Mouse (Mus musculus) lung, postnatal 36 days (tissue): ENCODE results near the gene Retreg1.

Experiments
- DNase-seq: peaks from one replicate; pipeline ENCODE4 v3.0.0; 2022; ENCODE audit warnings: mixed read lengths

Gene Retreg1

DNA sequence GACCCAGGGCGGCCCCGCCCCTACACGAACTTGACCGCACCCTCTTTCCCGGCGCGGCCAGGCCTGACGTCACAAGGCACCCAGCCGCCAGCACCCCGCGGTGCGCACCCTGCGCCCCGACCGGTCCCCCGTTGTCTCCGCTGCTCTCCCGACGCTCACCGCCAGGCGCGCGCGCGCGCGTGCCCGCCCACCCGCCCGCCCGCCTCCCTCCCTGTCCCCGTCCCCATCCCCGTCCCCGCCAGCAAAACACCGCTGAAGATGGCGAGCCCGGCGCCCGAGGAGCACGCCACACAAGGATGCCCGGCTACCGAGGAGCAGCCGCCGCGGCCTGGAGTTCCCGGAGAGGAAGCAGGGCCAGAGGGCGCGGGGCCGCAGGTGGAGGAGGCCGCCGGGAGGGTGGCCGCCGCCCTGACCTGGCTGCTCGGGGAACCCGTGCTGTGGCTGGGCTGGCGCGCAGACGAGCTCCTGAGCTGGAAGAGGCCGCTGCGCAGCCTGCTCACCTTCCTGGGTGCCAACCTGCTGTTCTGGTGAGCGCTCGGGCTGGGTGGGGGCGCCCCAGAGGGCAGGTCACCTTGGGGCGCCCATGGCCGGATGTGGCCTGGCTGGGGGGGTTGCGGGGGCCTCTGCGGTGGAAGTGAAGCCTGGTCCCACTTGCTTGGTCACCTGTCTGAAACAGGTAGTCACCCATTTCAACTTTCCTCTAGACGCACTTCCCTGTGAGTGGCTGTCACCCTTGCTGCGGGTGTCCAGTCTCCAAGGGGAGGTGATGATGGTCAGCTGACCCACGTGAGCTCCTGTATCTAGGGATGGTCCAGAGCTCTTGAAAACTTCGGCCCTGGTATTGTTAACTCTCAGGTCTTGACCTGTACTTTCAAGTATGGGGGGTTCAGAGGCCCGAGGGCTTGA, at the start of gene Retreg1:
Gene Retreg1, plus strand, starts transcription at position 95 of the 906 bp plus-strand sequence.
- DNase-seq: peak; percentile 91

DNA sequence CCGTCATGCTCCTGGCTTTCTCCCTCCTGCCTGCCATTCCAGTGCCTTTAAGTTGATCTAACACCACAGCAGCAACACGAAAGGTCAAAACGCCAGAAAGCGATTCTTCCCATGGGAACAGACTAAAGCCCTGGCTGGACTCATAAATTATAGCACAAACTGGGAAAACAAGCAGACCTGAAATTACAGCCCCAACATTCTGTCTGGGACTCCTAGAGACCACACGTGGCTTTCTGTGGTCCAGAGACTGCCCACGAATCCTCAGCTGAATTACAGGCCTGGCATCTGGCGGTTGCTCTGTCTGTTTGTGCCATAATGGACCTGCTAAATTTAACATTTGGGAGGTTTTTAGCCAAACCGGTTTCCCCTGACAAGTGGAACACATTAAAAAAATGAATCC, 48.9 kb upstream of the Retreg1 start:
- DNase-seq: no peak

DNA sequence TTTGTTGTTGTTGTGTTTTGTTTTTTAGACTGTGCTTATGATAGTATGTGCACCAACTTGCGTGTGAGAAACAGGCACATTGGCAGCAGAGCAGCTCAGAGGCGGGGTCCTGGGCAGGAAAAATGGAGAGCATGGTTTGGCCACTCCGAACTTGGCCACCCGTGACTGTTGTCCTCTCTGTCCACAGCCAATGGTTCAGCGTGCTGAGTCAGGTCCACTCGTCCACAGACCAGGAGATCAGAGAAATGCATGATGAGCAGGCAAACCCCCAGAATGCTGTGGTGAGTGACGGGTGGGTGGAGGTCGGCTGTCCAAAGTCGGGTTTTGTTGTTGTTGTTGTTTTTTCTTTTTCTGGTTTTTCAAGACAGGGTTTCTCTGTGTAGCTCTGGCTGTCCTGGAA, 47.5 kb upstream of the Retreg1 start:
- DNase-seq: no peak

DNA sequence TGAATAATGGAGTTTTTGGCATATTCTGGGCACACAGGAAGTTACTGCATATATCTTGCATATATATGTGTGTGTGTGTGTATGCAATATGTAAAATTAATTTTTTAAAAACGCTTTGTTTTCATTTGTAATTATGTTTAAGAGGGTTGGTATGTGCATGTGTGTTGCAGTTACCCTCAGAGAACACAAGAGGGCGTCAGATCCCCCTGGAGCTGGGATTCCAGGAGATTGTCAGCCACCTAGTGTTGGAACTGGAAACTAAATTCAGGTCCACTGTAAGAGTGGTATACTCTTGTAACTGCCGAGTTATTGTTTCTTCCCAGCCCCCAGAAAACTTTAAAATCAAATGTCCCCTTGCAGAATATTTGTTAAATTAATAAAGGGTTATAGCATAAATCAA, 46.6 kb upstream of the Retreg1 start:
- peak; percentile 59 for DNase-seq

DNA sequence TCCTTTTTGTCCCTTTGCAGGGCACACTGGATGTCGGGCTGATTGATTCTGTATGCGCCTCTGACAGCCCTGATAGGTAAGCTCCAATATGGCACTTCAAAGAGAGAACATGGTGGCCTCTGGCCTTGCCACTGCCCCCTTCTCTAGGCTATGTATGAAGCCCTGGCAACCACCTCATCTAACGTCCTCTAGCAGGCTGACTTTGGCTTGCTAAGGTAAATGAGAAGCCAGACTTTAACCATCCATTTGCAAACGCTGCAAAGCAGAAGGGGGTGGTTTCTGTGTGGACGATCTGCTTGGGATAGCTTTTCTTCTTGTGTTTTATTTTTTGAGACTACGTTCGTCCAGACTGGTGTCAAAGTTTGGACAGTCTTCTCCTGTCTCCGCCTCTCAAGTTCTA, 45.8 kb upstream of the Retreg1 start:
- DNase-seq: no peak

DNA sequence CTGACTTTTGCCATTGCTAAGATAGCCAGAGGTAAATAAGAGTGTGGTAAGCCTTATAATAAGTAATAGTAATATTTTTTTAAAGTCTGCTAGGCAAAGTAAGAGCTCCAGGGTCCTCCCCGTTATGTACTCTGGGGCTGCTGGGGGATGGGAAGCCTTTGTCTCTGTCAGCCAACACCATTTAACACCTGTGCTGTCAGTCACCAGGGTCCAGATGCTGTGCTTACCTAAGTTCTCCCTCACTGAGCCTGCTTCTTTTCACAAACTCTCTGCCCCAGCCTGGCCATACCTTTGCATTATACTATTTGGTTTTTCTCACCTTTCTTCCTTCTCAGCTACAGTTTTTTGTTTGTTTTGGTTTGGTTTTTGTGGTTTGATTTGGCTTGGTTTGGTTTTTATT, 45.1 kb upstream of the Retreg1 start:
- DNase-seq: no peak

DNA sequence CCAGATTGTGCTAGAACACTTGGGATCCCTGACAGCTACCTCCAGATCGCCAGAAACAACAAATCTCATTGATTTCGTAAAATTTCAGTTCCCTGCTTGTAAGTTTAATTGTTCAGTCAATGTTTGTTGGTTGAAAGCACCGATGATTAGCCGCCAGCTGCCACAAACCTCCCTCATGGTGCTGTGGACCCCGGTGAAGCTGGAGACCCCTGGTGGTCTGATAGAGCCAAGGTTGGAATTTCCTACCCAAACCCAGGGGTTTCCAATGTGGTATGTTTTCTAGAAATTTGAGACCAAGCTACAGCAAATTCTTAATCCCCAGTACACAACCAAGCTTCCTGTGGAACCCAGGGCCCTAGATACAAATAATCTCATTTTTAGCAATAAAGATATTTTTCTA, 41.3 kb upstream of the Retreg1 start:
- DNase-seq: no peak

DNA sequence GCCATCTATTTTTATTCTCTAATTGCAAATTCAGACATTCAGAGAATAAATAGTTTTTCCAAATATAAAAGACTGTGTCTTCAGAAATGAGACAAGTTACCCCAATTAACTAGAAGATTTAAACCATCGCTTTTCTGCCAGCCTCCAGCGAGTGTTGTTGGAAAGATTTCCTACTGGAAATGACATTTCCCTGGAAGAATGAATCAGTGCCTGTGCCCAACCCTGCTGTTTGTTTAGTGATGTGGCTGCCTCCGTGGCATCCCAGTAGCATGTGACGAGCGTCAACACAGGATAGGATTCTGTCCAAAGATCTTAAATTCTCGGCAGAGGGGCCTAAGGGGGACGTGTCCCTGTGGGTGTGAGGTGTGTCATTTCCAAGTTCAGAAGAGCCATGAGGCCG, 40.8 kb upstream of the Retreg1 start:
- DNase-seq: no peak

DNA sequence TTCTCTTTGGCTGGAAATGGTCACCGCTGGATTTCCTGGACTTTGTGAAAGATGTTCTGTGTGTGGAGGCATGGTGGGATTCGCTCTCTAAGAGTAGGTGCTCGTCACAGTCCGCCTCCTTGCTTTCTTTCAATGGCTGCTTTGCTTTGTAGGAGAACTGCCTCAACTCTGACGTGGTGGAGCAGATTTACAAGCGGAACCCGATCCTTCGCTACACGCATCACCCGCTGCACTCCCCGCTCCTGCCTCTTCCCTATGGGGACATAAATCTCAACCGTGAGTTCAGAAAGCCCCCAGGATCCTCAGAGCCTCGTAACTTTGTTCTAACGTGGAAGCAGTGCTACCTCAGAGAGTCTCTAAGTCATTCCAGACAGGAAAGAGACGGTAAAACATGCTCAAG, 39.9 kb upstream of the Retreg1 start:
- no peak for DNase-seq

DNA sequence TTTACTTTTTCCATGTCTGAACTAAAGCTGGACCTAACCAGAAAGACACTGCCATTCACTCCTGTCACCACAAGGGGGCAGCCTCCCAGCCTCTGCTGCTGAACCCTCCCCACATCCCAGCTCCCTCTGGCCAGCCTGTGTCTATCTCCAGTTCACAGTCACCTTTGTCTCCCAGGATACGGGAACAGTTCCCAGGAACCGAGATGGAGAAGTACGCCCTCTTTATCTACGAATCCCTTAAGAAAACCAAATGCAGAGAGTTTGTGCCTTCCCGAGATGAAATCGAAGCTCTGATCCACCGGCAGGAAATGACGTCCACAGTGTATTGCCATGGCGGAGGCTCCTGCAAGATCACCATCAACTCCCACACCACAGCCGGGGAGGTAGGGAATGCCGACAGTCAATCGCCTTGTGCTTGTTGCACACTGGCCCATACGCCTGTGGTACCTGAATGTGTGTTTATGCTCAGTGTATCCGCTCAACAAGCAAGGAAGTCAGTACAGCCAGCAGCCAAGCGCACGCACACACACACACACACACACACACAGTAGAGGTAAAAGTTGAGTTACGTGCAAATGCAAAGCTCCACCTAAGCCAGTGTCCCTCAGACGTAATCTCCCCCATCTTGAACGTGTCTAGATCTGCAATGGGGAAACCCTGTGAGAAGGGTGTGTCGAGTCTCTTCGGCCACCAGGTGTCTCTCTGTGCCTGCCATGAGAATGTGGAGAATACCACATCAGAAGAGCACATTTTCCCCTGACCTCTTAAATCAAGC, 37.5 kb upstream of the Retreg1 start:
- DNase-seq: peak; percentile 82

DNA sequence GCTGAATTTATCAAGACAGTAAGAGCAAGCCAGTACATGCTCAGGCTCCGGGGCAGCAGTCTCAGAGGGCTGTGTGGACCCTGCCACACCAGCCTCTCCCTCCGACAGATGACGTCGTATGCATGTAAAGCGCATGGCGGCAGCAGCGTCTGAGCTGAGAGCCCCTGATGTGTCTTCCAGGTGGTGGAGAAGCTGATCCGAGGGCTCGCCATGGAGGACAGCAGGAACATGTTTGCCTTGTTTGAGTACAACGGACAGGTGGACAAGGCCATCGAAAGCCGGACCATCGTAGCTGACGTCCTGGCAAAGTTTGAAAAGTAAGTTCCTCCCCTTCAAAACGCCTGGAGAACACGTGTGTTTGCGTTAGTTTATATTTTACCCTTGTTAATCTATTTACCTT, 36.6 kb upstream of the Retreg1 start:
- DNase-seq: no peak

DNA sequence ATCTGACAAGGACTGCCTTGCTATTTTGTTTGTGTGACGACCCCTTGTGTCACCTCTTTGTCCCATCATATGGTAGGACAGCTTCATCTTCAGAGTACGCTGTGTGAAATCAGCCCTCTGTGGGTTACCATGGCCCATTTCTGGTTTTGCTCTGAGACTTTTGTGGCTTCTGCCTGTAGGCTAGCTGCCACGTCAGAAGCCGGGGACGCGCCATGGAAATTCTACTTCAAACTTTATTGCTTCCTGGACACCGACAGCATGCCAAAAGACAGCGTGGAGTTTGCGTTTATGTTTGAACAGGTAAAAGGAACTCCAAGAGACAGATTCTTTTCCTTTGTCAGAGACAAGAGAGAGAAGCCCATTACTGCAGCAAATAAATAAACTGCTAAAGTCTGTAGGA, 36.1 kb upstream of the Retreg1 start:
- DNase-seq: no peak

DNA sequence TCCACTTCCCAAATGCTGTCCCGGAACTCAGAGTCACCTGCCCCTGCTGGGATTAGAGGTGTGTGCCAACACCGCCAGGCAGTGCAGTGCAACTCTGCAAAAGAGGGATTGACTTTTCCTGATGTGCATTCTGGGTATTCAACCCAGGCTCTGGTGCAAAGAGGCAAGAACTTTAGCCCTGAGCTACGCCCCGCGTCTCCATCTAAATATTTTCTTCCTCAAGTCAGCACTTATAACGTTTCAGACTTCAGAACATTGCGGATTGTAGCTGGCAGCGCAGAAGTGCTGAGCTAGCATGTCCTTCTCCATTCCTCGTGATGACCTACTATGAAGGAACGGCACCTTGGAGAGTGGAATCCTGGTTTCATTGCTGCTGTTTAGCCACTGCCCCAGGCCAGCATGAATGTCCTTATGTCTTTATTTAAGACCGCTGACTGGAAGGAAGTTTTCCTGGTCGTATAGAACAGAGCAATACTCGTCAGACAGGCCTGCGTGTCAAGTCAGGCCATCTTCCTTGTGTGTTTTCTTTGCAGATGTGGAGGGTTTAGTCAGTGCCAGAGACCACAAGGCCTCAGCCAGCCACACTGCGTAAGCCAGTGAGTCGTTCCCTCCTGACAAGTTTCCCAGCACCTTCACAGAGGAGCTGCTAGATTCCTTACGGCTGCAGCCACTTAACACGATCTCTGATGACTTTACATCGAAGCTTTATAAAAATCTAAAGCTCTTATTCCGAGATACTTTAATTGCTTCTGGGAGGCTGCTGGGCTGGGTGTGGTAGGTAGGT, 34.1 kb upstream of the Retreg1 start:
- DNase-seq: no peak

DNA sequence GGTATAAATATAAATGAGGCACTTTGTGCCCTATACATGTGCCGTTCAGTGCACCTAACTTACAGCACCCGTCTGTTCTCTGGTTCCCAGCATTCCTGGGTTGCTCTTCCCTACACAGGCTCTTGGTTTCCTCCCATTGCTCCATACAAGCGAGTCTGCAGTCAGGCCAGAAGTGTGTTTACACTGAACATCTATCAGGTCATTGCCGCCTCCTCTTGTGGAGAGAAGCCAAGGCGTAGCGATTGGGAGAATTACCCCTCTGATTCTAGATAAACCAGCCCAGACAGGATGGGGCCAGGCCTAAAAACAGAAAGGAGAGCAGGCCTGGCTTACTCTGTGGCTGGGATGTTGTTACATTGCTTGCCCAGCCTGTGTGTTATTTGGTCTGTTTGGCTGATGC, 33.3 kb upstream of the Retreg1 start:
- DNase-seq: peak; percentile 44

DNA sequence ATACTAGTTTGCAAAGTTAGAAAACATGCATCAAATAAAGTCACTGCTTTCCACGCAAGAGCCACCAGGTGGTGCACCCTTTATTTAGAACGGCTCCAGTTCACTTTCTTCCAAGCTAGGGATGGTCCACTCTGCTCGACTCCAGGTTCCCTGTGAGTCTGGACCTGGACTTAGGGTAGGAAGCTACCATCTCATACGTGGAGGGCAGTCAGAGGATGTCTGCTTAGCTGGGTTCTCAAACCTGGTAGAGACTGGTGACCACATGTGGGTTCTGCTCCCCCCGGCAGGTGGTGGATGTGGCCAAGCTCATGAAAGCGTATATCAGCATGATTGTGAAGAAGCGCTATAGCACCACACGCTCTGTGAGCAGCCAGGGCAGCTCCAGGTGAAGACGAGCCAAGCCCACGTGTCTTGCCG, 31.1 kb upstream of the Retreg1 start:
- DNase-seq: peak; percentile 38

DNA sequence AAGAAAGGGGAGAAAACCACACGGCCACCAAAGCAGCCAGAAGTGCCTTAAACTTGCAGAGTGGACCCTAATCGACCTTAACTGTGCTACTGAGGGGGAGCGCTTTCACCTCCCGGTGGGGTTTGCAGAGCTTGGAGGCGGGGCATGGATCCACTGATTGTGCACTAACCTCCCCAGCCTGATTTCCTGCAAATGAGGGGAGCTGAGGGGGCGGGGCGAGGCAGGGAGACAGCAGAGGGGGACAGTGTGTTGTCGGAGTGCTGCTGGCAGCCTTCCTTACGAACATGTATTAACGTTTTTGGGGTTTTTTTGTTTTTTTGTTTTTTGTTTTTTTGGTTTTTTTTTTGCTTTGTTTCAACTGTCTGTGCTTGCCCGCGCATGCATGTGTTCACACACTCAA, 30.5 kb upstream of the Retreg1 start:
- no peak for DNase-seq

DNA sequence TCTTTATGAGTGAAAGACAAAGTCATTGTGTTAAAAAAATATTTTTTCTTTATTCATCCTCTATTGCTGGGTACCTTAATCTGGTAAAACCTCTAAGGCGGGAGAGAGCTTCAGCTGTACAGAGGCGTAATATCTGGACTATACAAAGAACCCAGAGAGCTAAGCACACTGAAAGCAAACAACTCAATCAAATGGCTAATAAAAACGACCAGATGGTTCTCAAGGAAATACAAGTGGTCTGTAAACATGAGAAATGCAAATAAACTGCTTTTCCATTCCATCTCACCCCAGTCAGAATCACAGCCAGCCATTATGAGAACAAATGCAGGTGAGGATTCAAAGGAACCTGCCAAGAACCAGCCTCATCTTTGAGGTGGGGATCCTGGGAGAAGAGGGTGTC, 28.4 kb upstream of the Retreg1 start:
- DNase-seq: no peak

DNA sequence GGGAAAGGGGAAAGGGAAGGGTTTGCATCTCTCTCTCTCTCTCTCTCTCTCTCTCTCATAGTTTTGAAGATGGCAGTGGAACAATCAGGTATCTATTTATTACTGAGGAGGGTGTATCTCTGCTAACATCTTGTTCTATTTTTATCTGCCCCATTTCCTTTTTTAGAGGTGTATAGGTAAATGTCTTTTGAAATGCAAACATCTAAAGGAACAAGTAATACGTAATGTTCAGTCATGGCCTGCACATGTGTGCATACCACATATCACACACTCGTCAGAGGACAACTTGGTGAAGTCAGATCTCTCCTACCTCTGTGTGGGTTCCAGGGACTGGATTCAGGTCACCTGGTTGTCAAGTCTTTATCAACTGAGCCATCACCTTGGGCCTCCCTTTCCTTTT, 25.8 kb upstream of the Retreg1 start:
- no peak for DNase-seq

DNA sequence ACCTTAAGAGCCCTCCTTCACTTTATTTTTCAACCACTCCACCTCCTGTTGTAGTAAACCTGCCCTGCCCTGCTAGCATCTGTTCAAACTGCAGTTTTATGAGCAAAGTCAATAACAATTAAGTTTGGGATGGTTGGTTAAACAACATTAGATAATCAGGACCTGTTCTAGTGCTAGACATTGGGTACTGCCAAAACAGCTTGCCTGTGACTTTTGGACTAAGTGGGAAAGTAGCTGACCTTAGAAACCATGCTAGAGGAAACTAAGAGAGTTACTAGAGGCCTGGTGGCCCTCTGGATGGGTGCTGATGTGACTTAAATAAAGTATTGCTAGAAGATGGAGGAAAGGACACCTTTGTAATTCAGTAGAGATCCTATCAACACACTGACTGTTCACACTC, 21.0 kb upstream of the Retreg1 start:
- DNase-seq: no peak

DNA sequence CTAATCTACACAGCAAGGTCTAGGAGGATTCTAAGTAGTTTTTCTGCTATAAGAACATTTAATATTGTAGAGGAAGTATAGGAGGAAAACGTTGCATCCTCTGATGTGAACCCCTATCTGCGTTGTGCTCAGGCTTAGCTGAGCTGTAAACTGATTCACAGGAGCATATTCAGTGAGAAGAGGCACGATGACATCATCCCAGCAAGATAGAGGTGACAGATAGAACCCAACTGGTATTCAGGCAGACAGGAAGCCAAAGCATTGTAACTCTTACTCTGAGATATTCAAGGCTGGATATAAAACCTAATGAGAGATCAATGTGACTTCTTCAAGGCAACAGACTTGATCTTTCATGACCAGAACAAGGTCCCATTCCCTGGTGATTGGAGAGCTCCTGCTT, 20.3 kb upstream of the Retreg1 start:
- DNase-seq: no peak

DNA sequence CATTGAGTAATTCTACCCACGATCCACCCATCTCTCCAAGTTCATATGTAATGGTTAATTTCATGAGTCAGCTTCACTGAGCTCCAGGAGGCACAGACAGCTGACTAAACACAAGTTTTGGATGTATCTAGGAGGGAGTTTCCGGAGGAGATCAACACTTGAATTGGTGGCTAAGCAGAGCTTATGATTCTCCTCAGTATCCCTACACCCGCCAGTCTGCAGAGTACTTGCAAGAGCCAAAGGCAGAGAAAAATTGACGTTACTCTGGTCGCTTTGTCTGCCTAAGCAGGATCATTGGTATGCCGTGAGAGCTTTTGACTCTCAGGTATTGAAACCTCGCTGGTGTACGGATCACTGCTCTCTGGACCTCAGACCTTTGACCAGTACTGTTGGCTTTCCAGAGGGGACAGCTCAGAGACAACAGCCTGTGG, 16.4 kb upstream of the Retreg1 start:
- no peak for DNase-seq

DNA sequence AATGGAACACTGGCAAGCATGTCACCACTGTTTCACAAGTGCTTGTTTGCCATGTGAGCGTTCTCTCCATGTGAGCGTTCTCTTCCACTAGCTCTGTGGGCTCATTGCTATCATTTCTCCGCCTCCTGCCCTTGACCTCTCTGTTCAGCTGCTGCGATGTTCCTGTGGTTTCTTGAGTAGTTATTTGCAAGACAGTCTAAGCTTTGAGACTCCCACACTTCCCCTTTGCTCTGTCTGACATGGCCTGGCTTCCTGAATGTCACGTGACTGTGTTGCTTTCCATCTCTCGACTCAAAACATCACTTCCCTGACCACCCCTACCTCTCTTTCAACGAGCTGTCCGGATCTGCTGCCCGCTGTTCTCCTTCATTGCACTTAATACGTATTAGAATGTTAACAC, 14.5 kb upstream of the Retreg1 start:
- peak; percentile 55 for DNase-seq

DNA sequence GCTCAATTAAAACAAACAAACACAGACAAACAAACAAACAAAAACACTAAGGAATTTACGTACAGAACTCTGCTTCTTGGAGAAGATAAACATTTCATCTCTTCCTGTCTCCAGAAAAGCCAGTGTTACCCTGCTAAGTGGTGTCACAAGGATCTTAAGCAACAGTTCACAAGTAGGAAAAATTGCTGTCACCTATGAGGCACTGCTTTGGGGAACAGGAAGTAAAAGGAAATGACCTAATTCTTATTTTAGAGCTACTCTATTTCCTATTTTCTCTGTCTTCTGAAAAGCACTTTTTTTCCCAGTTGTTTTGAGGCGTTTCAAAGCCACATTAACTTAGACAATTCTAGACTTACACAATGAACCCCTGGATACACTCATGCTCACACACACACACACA, 12.6 kb upstream of the Retreg1 start:
- DNase-seq: peak; percentile 46
